Mouse (Mus musculus): Measurements from ENCODE around the gene Cpne9.
"Not testable (repeated sequence)": the region's sequence is repeated elsewhere in the genome, so short reads cannot be mapped to it uniquely, and the experiment has no call there.

The Cpne9 gene

DNA sequence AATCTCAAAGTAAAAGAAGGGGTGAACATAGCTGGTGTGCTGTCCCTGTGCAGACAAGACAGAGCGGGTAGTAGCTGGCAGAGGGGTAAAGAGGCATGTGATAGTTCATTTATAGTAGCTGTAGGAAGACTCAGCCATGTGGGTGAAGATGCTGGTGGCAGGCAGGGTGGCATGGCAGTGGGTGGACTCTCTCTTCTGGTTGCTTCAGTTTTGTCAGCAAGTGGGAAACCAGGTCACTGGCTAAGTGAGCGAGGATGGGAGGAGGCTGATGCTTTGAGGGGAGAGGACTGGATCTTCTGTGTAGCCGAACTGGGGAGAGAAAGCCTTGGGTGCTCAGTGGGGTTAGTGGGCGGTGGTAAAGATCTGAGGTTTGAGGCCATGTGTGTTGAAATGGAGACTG is 5.1 kb downstream of the Cpne9 start:
- in situ Hi-C loops (cut with MboI, MseI): no loop called here

DNA sequence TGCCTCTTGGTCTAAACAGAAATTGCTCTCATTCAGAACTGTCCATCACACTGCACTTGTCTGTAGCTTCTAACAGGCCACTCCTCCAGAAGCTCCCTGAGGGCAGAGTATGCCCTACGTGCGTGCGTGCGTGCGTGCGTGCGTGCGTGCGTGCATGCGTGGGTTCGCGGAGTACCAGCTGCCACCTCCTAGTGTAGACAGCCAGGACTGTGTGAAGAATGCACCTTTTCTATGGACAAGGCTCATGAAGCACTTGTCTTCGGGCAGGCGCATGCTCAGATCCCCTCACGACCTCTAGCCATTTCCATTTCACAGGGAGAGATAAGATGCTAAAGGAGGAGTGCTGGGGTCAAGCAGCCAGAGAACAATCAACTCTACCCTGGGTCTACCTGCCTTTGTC is 7.2 kb downstream of the Cpne9 start:
- in situ Hi-C loops (cut with MboI, MseI): no loop called here

DNA sequence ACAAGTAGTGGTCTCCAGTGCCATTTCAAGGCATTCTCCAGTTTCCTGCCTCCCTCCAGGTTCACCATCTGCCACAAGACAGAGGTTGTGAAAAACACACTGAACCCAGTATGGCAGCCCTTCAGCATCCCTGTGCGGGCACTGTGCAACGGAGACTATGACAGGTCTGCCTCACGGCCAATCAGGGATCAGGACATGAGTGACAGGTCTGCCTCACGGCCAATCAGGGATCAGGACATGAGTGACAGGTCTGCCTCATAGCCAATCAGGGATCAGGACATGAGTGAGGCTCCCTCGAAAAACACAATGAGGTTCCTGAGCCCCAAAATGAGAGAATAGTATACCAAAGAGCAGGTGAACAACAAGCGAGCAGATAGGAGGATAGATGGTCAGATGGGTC is 8.2 kb downstream of the Cpne9 start:
- in situ Hi-C loops (cut with MboI, MseI): no loop called here

GRCm38 (mm10) chr6:113292938-113293337 is 10.8 kb downstream of the Cpne9 start:
- in situ Hi-C loops (cut with MboI, MseI): no loop called here

DNA sequence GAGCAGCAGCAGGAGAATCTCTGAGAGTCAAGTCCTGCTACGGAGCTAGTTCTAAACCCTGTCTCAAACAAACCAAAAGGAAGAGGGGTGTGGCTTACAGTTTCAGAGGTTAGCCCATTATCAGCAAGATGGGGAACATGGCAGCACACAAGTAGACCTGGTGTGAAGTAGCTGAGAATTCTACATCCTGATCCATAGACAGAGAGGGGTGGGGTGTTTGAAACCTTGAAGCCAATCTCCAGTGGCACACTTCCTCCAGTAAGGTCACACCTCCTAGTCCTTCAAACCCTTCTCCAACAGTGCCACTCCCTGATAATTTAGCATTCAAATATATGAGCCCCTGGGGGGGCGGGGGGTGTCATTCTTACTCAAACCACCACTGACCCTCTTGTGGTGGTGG is 13.9 kb downstream of the Cpne9 start:
- in situ Hi-C loops (cut with MboI, MseI): no loop called here

DNA sequence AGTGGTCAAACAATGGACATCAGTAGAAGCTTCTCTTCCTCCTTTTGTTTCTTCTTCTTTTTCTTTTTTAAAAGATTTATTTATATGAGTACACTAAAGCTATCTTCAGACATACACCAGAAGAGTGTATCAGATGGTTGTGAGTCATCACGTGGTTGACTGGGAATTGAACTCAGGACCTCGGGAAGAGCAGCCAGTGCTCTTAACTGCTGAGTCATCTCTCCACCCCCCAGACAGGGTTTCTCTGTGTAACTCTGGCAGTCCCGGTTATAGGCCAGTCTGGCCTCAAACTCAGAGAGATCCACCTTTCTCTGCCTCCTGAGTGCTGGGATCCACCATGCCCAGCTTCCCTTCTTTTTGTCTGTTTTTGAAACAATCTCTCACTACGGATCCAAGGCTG is 14.5 kb downstream of the Cpne9 start:
- in situ Hi-C loops (cut with MboI, MseI): no loop called here

- in situ Hi-C loops (cut with MboI, MseI): loop anchor here (5.0 to 10.0 kb wide), 2 partner anchors 254 to 1603 kb away; partner anchors contain the start of gene Thumpd3
Measured at GRCm38 (mm10) chr6:113301350-113301749, 19.2 kb downstream of the Cpne9 start.

DNA sequence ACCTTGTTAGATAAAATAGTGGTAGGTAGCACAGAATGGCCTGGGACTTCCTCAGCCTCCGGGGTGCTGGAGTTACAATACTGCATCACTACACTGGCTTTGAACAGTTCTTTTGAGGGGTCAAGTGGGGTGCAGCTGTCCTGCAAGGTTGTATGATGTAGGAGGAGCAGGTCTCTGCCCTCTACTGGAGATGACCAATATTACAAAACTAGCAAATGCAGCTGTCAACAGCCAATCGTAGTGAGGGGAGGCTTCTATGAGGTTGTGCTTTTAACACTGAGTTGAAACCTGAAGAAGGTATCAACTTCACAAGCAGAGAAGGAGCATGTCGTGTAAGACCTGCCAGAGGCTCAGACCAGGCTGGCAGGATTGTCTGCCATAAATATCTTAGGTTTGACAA is 20.2 kb downstream of the Cpne9 start:
- in situ Hi-C loops (cut with MboI, MseI): loop anchor here (5.0 to 10.0 kb wide), 2 partner anchors 255 to 1603 kb away; partner anchors contain the start of gene Thumpd3

DNA sequence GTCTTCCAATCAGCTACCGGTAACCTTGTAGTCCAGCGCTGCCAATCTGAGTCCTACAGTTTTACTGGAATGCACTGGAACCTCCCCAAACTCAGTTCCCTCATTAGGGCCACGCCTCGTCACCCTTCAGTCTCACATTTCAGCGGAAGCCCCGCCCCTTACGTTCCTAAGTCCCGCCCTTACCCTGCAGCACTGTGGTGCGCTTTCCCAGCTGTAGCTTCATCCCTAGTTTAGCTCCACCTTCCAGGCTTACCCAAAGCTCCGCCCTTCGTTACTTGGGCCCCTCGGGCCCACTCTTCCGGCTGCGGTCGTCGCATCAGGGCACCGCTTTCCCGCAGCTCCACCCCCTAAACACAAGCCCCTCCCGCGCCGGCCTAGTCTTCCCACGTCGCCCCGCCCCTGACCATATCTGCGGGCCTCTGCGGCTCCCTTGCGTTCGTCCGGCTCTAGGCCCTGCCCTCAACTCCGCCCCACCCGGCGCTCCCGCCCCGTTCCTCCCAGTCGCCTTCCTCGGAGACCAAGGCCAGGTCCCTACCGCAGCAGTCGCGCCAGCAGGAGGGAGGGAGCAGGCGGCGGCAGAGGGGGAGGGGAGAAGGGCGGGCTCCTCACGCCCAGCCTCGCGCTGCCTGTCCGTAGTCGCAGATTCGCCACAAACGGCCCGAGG is 24.3 kb downstream of the Cpne9 start:
- in situ Hi-C loops (cut with MboI, MseI): loop anchor here (10.0 kb wide), 1 partner anchor 1598 kb away; no protein-coding TSS in a partner anchor

- in situ Hi-C loops (cut with MboI, MseI): loop anchor here (10.0 kb wide), 1 partner anchor 1598 kb away; no protein-coding TSS in a partner anchor
Measured at GRCm38 (mm10) chr6:113306986-113307349, 24.9 kb downstream of the Cpne9 start, which contains the start of gene Brpf1. Gene Brpf1, plus strand, starts transcription at chr6:113307137.

- in situ Hi-C loops (cut with MboI, MseI): loop anchor here (10.0 kb wide), 1 partner anchor 1597 kb away; no protein-coding TSS in a partner anchor
Measured at GRCm38 (mm10) chr6:113307481-113308121, 25.5 kb downstream of the Cpne9 start.

DNA sequence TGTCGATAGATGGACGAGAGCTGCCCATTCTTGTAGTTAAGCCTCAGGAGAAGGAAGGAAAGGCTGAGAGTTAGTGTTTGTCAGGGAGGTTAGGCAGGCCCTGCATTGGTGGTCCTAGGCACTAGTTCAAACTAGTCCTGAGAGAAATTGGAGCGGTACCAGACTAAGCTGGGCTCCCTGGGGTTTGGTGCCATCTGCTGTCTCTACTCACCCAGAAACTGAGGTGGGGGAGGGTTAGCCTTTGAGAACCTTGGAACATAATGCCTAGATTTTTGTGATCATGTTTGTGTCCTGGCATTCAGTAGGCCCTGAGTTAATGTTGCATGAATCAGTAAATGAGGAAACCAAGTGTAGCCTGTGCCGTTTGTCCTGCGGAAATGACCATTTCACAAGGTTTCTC is 26.0 kb downstream of the Cpne9 start:
- in situ Hi-C loops (cut with MboI, MseI): loop anchor here (10.0 kb wide), 1 partner anchor 1597 kb away; no protein-coding TSS in a partner anchor

- in situ Hi-C loops (cut with MboI, MseI): loop anchor here (5.0 to 10.0 kb wide), 2 partner anchors 201 to 254 kb away; no protein-coding TSS in a partner anchor
Measured at GRCm38 (mm10) chr6:113315972-113316371, 33.9 kb downstream of the Cpne9 start.

- in situ Hi-C loops (cut with MboI, MseI): loop anchor here (5.0 kb wide), 1 partner anchor 51 kb away; the partner anchor contains the start of genes Arpc4 and Tada3
Measured at GRCm38 (mm10) chr6:113326533-113327315, 44.6 kb downstream of the Cpne9 start, which contains the start of gene Ogg1. Gene Ogg1, plus strand, starts transcription at chr6:113326972.

DNA sequence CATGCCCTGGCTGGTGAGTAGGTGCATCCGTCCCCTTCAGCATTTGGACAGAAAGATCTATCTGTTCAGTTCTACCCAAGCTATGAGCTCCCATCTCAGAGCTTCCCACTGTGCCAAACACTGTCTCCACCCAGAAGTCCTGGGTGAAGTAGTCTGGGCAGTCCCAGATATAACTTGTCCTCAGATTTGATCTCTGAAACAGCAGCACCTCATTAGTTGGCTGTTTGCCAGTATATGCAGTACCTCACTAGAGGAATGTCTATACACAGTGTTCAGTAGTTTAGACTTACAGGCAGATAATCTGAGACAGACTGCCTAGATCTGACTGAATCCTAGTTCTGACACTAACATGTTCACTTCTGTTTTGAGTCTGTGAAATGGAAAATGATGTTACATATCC is 47.3 kb downstream of the Cpne9 start:
- in situ Hi-C loops (cut with MboI, MseI): loop anchor here (5.0 kb wide), 1 partner anchor 48 kb away; the partner anchor contains the start of genes Arpc4 and Tada3

DNA sequence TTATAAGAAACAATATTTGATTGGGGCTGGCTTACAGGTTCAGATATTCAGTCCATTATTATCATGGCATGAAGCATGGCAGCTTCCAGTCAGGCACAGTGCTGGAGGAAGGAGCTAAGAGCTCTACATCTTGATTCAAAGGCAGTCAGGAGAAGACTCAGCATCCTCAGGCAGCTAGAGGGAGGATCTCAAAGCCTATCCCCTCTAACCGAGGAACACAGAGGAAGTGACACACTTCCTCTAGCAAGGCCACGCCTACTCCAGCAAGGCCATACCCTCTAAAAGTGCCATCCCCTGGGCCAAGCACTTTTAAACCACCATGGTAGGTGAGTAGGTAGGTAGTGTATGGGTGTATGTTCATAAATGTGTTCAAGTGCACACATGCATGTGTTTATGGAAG is 48.4 kb downstream of the Cpne9 start:
- in situ Hi-C loops (cut with MboI, MseI): no loop called here

GRCm38 (mm10) chr6:113331721-113332120 is 49.6 kb downstream of the Cpne9 start:
- in situ Hi-C loops (cut with MboI, MseI): no loop called here

GRCm38 (mm10) chr6:113332734-113333133 is 50.6 kb downstream of the Cpne9 start:
- in situ Hi-C loops (cut with MboI, MseI): not testable (repeated sequence)

DNA sequence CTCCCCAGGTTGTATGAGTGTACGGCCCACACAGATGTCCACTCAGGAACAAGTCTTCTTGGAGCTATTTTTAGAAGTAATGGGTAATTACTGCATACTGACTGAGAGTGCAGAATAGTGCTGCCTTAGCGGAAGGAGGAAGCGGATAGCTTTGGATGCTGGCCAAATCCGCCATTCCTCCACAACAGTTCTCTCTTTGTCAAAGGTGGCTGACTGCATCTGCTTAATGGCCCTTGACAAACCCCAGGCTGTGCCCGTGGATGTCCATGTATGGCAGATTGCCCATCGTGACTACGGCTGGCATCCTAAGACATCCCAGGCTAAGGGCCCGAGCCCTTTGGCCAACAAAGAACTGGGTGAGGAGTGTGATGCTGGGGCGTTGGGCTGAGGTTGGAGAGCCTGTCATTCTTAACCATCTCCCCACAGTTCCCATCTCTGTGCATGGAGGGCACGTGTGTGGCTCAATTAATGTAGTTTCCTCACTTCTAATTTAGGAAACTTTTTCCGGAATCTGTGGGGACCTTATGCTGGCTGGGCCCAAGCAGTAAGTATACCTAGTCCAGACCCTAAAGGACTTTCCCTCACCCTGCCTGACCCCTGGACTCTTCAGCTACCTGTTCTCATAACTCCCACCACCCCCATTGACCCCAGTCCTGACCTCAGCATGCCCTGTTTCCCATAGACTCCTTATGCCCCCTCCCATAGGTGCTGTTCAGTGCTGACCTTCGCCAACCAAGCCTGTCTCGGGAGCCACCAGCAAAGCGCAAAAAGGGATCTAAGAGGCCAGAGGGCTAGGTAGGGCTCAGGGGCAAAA is 51.2 kb downstream of the Cpne9 start:
- in situ Hi-C loops (cut with MboI, MseI): no loop called here

DNA sequence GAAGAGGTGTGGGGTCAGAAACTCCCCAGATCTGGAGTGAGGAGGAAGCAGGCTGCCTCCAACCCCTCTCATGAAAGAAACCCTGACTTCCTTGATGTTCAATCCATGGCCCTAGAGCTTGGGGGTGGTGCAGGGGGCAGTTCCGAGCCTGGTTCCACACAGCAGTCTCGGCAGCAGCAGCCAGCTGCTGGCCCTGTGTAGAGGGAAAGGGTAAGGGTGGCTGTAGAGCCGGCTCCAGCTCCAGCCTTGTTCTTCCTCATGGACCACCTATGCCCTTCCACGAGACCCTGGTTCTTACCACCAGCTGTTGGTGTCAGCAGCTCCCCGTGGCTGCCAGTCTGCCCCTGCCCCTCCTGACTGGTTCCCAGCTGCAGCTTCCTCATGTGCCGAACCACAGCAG is 52.1 kb downstream of the Cpne9 start:
- in situ Hi-C loops (cut with MboI, MseI): no loop called here
